9 mouse cellular contexts compared by ENCODE assay signal in the genomic region with DNA sequence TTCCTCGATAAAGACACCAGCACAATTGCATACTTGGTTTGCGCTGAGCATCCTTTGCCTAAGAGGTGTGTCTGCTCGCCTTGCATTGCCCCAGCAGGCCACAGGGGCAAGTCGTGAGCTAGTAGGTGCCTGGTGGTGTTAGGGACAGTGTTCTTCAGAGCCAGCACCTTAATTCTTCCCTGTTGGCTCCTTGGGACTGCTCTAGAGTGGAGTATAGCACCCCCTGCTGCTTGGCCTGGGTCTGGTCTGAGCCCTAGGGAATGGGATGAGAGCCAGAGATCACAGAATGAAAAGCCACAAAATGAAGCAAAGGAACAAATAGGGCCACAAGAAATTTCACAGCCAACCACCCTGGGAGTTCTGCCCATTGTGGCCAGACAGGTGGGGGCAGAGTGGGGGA. TPM values are rescaled to one million over a fixed set of nuclear protein-coding genes. Genes with fewer than 3 reads are reported as not detected.
DNase-seq lines count a peak whose midpoint lies in the region; ATAC-seq lines count a peak whose summit lies in the region.
"Had no signal": no experiment of that assay in that cellular context is flagged by ENCODE, and none has a peak within 500 bp of the region (broad histone marks: within the 10 kb centered on the region; RNA-seq: fewer than 3 reads in every experiment).

No protein-coding gene starts in this region.

- intact Hi-C loops in heart, postnatal 14 days (cut with DNase I) = loop anchor here (2.0 to 5.0 kb wide), 3 partner anchors 59 to 274 kb away; partner anchors contain the start of genes Socs1 and Tnp2

- H3K4me1 ChIP-seq in forebrain, embryonic 14.5 days (ENCODE audit: control insufficient read depth, insufficient read depth, low read length) = peaks cover 5% of the 10 kb centered on the region; the same call in 1 of the 2 replicates
- H3K4me1 ChIP-seq in forebrain, embryonic 13.5 days = peaks cover 22% of the 10 kb centered on the region

- DNase-seq in forebrain, embryonic 14.5 days (ENCODE audit: low spot score) = peak; percentile 33
- DNase-seq in adipocyte (ENCODE audit: low spot score) = peak; percentile 90
- peak; percentile 45 for DNase-seq in embryo, embryonic 9.5 days (ENCODE audit: extremely low spot score)
- peak; percentile 67 to 84 for DNase-seq in heart, postnatal 14 days
- DNase-seq in layer of hippocampus, adult 8-10 months (ENCODE audit: low spot score in 2 of 2) = peak; percentile 33 to 63
- peak; percentile 88 for DNase-seq in lung, postnatal 10 days
- peak; percentile 52 to 56 for DNase-seq in spleen, postnatal 36 days (ENCODE audit: low spot score in 2 of 2)

- no peak overlapping the region for H3K9ac ChIP-seq in forebrain, embryonic 14.5 days (ENCODE audit: low read length)
- no peak overlapping the region for H3K9ac ChIP-seq in forebrain, embryonic 13.5 days

- H3K9me3 ChIP-seq in forebrain, embryonic 14.5 days (replicated peaks; ENCODE audit: control insufficient read depth, low read length) = no peaks in the 10 kb centered on the region
- no peaks in the 10 kb centered on the region for H3K9me3 ChIP-seq in forebrain, embryonic 13.5 days (replicated peaks)

- no peak overlapping the region for H3K4me3 ChIP-seq in forebrain, embryonic 14.5 days (ENCODE audit: low read depth, low read length)
- no peak overlapping the region for H3K4me3 ChIP-seq in forebrain, embryonic 13.5 days

- H3K36me3 ChIP-seq in forebrain, embryonic 14.5 days (ENCODE audit: control insufficient read depth, insufficient read depth, low read length) = no peaks in the 10 kb centered on the region
- 0 out of 2 replicates have a peak, but pooled peaks cover 4% of the 10 kb centered on the region for H3K36me3 ChIP-seq in forebrain, embryonic 13.5 days (ENCODE audit: poor library complexity, severe bottlenecking)

- ATAC-seq in forebrain, embryonic 14.5 days = peak; percentile 50; the same call in 1 of the 2 replicates
- ATAC-seq in forebrain, embryonic 13.5 days = no peak

- no peak overlapping the region for H3K4me2 ChIP-seq in forebrain, embryonic 14.5 days (ENCODE audit: low read length)
- no peak overlapping the region for H3K4me2 ChIP-seq in forebrain, embryonic 13.5 days

- no peaks in the 10 kb centered on the region for H3K27me3 ChIP-seq in forebrain, embryonic 14.5 days (replicated peaks; ENCODE audit: control insufficient read depth, insufficient read depth, low read length)
- H3K27me3 ChIP-seq in forebrain, embryonic 13.5 days = no peaks in the 10 kb centered on the region

- no peak overlapping the region for H3K27ac ChIP-seq in forebrain, embryonic 14.5 days (ENCODE audit: low read depth, low read length)
- H3K27ac ChIP-seq in forebrain, embryonic 13.5 days = no peak overlapping the region

- WGBS in forebrain, embryonic 14.5 days = 61% methylated on average over 4 of the region's 4 CpGs
- WGBS in forebrain, embryonic 13.5 days = 63% methylated on average over 4 of the region's 4 CpGs

RNA-seq across cellular contexts. Expression of gene Rmi2, which starts 11.6 kb away (rescaled TPM):
- 0.78 and 0.88 TPM in 2 replicates for polyA plus RNA-seq in forebrain, embryonic 14.5 days (2014; fragmentation: Nextera tagmentation; extraction: Ambion mirVana)
- 2.6 and 3.3 TPM in 2 replicates for polyA plus RNA-seq in forebrain, embryonic 13.5 days (2015; fragmentation: Nextera tagmentation; extraction: Ambion mirVana)
- 1 to 10 TPM in 1 of 2 experiments, under 1 TPM in 1; 0.55 to 1.4 TPM for total RNA-seq in heart, postnatal 14 days (2021)
- under 1 TPM; 0.10 to 0.37 (median 0.25) TPM for total RNA-seq in layer of hippocampus, adult 8-10 months (2022)

RNA-seq across cellular contexts. Expression of gene Gm11172, which starts 33.8 kb away (rescaled TPM):
- not detected in 2 replicates for polyA plus RNA-seq in forebrain, embryonic 14.5 days (2014; fragmentation: Nextera tagmentation; extraction: Ambion mirVana)
- polyA plus RNA-seq in forebrain, embryonic 13.5 days (2015; fragmentation: Nextera tagmentation; extraction: Ambion mirVana) = not detected in 2 replicates
- not detected for total RNA-seq in heart, postnatal 14 days (2021)
- total RNA-seq in layer of hippocampus, adult 8-10 months (2022) = not detected
- polyA plus RNA-seq: limb, embryonic 14.5 days had no signal

RNA-seq across cellular contexts. Expression of gene Prm1, which starts 40.9 kb away (rescaled TPM):
- not detected in 2 replicates for polyA plus RNA-seq in forebrain, embryonic 14.5 days (2014; fragmentation: Nextera tagmentation; extraction: Ambion mirVana)
- not detected in 2 replicates for polyA plus RNA-seq in forebrain, embryonic 13.5 days (2015; fragmentation: Nextera tagmentation; extraction: Ambion mirVana)
- total RNA-seq in heart, postnatal 14 days (2021) = not detected
- not detected for total RNA-seq in layer of hippocampus, adult 8-10 months (2022)
- polyA plus RNA-seq: limb, embryonic 14.5 days had no signal

RNA-seq across cellular contexts. Expression of gene Prm2, which starts 50.6 kb away (rescaled TPM):
- polyA plus RNA-seq in forebrain, embryonic 14.5 days (2014; fragmentation: Nextera tagmentation; extraction: Ambion mirVana) = not detected in 2 replicates
- polyA plus RNA-seq in forebrain, embryonic 13.5 days (2015; fragmentation: Nextera tagmentation; extraction: Ambion mirVana) = not detected in 2 replicates
- total RNA-seq in heart, postnatal 14 days (2021) = not detected
- not detected for total RNA-seq in layer of hippocampus, adult 8-10 months (2022)
- polyA plus RNA-seq: limb, embryonic 14.5 days had no signal

RNA-seq across cellular contexts. Expression of gene Prm3, which starts 55.8 kb away (rescaled TPM):
- not detected in 2 replicates for polyA plus RNA-seq in forebrain, embryonic 14.5 days (2014; fragmentation: Nextera tagmentation; extraction: Ambion mirVana)
- polyA plus RNA-seq in forebrain, embryonic 13.5 days (2015; fragmentation: Nextera tagmentation; extraction: Ambion mirVana) = not detected in 2 replicates
- not detected for total RNA-seq in heart, postnatal 14 days (2021)
- not detected for total RNA-seq in layer of hippocampus, adult 8-10 months (2022)
- polyA plus RNA-seq: limb, embryonic 14.5 days had no signal

Comparison
In these comparisons a context has a peak if more than half of its experiments do, and no peak if none do; other contexts are left out.
1. DNase-seq: peak in every context shown above with its lines; median percentile 90 in adipocyte; 88 in lung, postnatal 10 days; 76 in heart, postnatal 14 days; 54 in spleen, postnatal 36 days; 48 in layer of hippocampus, adult 8-10 months; 45 in embryo, embryonic 9.5 days; 33 in forebrain, embryonic 14.5 days.